Mouse (Mus musculus): Measurements from ENCODE around the gene Arhgef11.

Gene Arhgef11

DNA sequence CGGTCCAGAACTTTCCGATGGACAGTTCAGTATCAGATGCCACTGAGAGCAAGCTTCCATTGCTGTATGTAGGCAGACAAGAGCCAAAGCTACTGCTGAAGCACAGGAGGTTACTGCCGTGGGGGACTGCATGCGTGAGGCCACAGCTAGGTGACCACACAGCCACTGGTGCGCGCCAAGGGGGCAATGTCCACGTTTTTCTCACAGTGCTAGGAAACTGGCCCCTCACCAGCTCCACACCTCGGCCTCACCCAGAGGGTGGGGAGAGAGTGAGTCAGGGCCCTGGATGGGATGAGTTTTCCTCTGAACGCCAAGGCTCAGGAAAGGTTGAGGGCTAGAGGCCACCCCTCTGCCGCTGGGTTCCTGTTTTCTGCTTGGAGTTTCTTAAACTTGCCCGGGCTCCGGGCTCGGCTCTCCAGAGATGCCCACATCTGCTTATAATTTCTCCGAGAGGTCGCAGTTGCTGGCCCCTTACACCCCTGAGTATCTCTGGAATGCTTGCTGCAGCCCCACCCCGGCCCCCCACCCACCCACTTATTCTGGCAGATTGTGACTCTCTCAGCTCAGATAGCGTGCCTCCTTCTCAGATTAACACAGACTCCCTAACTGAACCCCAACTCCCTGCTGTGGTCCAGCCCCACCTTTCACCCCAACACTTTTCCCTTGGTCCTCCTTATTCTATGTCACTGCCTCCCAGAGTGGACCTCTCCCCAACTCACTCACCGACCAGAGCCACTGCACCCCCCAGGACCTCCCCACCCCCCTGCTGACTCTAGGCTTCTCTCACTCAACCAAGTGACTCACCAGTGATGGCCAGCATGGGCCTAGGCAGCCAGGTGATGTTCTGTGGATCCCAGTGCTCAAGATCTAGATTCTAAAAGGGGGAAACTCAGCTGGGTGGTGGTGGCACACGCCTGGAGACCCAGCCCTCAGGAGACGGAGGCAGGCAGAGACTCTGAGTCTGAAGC is 144.3 kb downstream of the Arhgef11 start:
- no peak for DNase-seq (ENCODE audit: low read depth, low spot score)

DNA sequence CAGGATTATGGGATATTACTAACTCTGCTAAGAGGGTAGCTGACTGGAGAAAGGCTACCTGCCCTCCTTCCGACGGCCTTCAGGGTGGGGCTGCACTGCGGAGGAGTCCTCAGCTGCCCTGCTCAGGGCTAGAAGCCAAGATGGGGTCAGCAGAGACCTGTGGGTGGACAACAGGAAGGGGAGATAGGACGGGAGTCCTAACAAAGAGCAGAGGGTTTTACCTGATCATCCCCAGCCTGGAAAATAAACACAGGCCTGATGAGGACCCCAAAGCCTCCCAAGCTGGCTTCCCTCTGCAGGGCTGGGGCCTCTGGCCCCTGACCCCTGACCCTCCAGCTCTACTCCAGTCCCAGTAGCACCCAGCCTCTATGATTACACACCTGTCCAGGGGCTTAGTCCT is 145.8 kb downstream of the Arhgef11 start:
- DNase-seq (ENCODE audit: low read depth, low spot score), result no peak

DNA sequence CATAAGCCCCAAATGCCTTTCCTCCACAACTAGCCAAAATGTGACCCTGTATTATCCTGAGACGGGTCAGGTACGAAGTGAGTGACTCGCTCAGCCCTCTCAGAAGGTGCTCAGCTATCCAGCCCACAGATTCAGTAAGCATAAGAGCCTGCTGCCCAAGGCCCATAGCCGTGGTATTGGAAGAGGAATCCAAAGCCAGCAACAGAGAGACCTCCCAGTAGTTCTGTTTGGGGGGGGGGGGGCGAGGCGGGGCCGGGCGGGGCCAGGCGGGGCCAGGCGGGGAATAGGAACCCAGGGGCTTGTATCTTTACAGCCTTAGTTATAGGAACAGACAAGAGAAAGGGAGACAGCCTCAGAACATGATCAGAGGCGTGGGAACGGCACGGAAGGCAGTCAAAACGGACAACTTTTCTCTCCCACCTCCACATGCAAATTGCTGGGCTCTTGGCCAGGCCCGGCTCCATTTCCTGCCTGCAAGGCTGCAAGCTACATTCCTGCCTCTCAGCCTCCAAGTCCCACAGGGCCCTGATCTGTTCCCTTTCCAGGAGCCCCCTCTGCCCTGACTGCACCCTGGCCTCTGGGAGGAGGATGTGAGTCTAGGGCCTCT is 146.4 kb downstream of the Arhgef11 start:
- no peak for DNase-seq (ENCODE audit: low read depth, low spot score)

DNA sequence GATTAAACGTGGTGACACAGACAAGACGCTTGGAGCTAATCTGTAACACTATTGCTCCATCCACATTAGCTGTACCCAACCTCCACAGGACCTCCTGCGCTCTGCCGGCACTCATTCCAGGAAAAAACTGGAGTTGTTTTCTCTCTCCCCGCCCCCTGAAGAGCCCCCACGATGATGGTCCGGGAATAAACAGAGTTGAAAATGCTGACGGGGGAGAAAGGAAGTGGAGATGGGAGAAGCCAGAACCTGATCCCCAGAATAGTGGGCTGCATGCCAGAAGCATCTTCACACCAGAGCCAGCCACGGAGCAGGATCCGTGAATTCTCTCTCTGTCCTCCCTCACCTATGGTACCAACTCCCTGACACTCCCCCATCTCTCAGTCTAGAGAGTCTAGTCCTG is 147.1 kb downstream of the Arhgef11 start:
- no peak for DNase-seq (ENCODE audit: low read depth, low spot score)

DNA sequence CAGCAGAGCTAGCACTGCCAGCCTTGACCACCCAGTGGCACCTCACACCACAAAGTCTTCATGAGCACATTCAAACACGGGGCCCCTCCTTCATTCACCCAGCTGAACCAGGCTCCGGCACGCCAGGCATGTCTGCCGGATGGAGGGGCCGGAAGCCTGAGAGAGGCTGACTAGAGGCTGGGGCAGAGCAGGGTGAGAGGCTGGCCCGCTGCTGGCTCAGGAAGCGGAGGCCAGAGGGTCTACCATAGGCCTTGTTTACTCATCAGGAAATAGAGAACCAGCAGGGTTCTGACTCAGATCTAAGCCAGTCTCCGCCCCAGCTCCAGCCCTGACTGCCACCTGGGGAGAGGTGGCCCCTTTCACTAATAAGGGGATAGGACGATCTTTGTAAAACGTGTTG is 147.7 kb downstream of the Arhgef11 start:
- DNase-seq (ENCODE audit: low read depth, low spot score), result no peak

DNA sequence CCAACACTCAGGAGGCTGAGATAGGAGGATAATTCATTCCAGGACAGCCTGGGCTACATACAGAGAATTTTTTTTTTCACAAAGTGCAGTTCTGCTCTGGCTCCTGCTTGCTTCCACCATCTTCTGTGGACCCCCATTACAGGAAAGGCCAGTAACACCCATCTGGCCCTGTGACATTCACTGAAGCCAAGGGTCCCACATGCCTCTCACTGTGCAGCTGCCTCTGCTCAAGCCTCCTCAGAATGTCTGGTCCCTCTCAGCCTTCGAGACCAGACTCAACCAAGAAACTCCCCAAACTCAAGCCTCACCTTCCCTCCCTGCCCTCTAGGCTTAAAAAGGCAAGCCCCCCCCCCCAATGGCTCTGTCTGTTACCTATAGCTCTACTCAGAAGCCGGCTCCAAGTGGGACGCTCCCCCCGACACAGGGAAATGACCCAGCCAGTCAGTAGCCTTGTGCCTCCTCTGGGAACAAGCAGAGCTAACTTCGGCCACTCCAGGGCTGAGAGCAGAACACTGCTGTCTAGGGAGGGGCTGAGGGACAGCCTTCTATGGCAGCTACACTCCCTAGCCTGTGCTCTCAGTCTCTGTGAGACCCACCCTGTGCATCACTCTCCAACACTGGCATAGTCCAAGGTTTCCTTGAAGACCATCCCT is 148.4 kb downstream of the Arhgef11 start:
- no peak for DNase-seq (ENCODE audit: low read depth, low spot score)

DNA sequence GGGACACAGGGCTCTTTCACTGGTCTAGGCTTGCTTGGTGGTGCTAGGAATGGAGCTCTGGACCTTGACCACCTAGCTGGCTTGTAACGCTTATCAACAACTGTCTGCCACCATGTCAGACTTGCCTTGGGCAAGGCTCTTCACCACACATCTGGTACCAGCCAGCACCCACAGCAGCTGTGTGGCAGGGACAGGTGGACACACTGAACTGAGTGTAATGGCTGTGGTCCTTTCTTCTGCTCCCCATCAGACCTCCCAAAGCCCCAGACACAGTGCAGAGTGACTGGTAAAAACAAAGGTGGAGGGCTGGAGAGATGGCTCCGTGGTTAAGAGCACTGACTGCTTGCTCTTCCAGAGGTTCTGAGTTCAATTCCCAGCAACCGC is 148.9 kb downstream of the Arhgef11 start:
- no peak for DNase-seq (ENCODE audit: low read depth, low spot score)

DNA sequence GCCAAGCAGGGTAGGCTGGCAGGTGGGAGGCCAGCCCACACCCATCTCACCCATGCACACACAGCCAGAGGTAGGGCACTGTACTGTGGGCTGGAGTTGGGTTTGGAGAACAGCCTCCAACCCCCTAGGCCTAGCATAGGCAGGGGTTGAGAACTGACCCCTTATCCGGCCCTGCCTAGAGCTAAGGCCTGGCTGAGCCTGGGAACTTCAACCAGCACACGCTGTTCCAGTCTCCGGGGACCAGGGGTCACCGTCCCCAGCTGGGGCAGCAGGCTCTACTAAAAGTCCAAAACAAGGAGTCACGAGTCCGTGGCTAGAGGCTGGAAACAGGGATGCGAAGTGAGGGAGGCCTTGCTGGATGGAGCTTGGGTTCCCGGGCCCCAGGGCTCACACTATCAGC is 150.4 kb downstream of the Arhgef11 start:
- DNase-seq (ENCODE audit: low read depth, low spot score), result no peak

DNA sequence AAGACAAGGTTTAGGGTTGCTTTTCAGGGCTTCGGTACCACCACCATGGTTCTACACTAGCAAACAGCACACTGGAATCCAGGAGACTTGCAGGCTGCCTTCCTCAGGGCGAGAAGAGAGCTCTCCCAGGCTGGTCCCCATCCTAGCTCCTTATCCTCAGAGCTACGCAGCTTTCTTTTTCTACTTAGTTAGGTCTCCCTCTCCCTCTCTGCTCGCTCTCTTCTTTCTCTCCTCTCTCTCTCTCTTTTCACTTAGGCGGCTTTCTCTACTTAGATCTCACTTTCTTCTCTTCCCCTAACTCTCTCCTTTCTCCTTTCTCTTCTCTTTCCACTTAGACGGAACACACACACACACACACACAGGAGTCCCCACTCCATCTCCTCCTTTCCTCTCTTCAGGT is 151.1 kb downstream of the Arhgef11 start:
- DNase-seq (ENCODE audit: low read depth, low spot score), result no peak

DNA sequence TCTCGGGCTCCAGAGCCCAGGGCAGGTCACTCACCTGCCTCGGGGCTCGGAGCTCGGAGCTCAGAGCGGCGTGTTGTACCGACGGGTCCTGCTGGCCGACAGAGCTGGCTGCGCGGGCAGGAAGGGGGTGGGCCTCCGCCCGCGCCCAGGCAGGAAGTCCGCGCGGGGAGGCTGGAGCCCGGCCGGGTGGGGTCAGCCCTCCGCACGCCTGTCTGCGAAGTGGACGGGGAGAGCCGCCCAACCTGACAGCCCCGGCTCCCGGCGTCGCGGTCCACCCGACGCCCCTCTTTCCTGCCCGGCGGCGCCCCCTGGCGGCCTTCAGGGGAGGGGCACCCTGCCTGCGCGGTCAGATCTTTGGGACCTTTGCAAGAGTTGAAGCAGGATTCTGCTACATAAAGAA is 151.5 kb downstream of the Arhgef11 start:
- peak; percentile 88 for DNase-seq (ENCODE audit: low read depth, low spot score)

DNA sequence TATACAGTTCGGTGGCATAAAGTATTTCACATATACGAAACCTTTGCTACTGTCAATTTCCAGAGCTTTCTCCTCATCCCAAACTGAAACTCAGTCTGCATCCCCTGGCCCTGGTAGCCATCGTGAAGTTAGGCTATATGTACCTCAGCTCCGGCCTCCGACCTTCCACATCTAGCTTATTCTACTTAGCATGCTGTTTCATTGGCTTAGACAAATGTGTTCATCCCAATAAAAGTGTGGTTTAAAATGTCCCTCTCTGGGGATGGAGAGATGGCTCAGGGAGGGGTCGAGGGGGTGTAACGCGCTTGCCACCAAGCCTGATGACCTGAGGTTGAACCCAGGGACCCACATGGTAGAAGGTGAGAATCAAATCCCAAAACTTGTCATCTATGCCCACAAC is 152.1 kb downstream of the Arhgef11 start:
- no peak for DNase-seq (ENCODE audit: low read depth, low spot score)

DNA sequence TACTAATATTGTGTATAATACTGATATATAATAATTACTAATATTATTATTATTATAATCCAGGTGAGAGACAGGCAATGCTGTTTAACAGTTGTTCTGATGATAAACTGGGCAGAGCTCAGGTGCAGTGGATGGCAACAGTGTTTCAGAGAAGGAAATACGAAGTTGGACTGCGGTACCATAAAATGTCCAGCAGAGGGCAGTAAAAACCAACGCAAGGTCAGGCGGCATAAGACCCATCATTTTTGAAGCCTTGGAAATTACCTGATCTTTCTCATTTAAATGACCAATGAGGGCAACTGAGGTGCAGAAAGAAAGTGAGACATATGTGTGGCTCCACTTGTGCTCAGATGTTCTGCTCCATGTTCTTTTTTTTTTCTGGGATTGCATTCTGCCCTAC is 152.9 kb downstream of the Arhgef11 start:
- peak; percentile 72 for DNase-seq (ENCODE audit: low read depth, low spot score)

DNA sequence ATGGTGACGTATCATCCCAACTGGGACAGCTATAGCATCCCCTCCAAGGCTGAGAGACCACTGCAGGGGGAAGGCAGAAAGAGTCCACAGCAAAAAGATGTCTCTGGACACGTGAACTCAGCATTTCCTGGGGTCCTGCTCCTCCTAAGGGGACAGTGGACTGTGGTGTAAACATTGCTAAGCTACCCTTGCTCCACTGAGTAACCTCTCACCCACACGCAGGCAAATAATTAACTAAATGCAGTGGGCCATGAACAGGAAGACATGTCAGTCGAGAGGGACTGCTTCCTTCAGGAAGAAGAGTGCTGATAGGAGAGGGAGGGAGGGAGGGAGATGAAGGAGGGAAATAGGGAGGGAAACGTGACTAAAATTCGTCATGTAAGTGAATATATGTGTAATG is 153.7 kb downstream of the Arhgef11 start:
- no peak for DNase-seq (ENCODE audit: low read depth, low spot score)

DNA sequence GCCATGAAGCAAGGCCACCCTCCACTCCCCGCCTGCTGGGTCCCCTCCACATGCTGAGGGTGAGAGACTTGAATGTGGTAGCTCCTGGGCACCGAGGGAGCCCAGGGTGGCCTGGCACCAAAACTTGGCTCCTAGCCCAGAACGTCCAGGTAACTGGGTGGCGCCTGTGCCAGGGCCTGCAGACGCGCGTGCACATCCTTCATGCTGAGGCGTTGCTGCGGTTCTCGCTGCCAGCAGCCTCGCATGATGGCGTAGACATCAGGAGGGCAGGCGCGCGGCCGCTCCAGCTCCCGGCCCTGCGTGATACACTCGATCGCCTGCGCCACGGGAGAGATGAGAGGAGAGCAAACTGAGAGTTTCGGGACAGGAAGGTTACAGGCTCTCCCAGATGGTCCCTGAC is 160.9 kb downstream of the Arhgef11 start:
- DNase-seq (ENCODE audit: low read depth, low spot score), result peak; percentile 23

DNA sequence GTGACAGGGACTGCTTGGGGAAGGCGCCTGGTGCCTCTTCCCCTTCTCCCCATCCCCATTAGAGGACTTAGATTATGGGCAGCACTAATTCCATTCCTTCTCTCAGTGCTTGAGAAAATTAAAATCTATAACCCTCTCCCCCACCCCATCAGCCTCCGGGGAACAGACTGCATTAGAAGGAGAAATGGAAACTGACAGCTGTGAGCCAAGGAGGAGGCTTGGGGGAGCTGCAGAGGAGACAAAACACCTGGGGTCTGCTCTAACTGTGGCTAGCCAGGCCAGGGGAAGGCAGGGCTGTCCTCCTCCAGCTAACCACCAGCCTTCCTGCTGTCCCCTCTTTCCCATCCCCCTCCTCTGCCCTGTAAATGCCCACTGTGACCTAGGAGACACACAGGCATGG is 161.7 kb downstream of the Arhgef11 start:
- DNase-seq (ENCODE audit: low read depth, low spot score), result no peak

DNA sequence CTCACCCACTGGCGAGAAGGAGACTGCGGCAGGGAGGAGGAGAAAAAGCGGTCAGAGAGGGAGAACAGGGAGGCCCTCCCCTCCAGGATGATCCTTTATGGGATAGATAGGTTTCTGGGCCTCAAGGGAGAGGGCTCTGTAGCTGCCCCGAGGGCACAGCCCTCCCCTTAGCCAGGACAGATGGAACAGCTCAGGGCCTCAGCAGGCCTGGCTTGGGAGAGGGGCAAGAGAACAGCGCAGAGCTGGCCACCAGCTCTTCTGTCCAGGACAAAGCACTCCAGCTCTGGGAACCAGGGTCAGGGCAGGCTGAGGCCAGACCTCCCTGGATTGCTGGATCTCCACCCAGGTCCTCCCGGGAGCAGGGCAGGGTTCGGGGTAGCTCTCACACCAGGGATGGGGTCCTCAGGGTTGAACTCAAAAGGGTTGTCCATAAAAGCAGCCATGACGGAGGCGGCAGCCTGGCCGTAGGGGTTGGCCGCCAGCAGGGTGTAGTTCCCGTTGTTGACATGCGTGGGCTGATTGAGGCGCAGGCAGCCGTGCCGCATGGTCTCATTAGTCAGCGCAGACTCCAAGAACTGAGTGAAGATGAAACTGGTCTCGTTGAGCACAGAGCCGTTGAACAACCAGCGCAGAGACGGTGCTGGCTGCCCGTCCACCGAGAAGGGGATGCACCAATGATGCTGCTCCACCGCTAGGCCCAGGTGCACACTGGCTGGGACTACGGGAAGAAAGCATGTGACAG is 166.1 kb downstream of the Arhgef11 start:
- DNase-seq (ENCODE audit: low read depth, low spot score), result peak; percentile 38

DNA sequence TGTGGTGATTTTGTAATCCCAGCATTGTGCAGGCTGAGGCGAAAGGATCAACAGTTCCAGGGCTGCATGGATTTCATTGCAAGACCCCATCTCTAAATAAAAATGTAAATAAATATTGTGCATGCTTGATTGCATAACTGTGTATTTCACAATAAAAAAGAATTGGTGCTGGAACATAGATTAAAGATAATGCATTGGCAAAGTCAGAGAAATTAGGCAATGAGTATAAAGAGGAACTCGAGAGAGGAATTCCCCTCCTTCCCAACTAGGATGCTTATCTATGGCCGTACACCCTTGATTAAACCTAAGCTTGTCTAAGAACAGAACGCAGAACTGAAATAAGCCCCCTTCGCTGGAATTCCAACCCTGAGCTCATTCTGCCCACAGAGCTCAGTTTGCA is 167.8 kb downstream of the Arhgef11 start:
- no peak for DNase-seq (ENCODE audit: low read depth, low spot score)

DNA sequence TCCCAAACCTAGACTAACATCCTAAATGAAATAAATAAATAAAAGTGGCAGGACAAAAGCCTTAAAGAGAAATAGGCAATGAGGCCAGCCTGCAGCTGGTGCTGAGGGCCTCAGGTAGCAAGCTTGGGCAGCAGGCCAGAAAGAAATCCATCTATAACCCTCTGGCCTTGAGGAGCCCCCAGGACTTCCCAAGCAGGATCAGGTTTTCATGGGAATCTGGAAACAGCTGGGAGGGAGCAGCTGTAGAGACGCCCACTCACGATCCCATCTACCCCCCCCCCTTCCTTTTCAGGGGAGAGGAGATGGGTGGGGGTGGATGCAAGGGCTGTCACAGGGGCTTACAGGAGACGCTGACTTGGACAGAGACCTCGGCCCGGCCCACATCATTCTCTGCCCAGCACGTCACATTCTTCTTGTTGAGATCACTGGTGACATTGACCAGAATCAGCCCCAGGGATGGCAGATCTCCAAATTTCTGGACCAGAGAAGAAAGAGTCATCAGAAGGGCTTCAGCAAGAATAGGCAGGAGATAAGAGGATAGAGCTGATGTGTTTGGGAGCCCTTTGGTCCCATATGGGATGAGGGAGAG is 168.4 kb downstream of the Arhgef11 start:
- no peak for DNase-seq (ENCODE audit: low read depth, low spot score)
